Mouse (Mus musculus) E14TG2a.4 (cell line): Measurements from ENCODE around the gene Gpr15.

Source experiments
- CTCF ChIP-seq: conservative IDR thresholded peaks from 2 replicates; pipeline ENCODE4 v1.5.1; 2014; ENCODE audit warnings: low read length
- NANOG ChIP-seq: IDR thresholded peaks from 2 replicates; pipeline ENCODE4 v1.6.1; 2014; ENCODE audit warnings: borderline replicate concordance, low read length, mixed read lengths
- POU5F1 ChIP-seq: IDR thresholded peaks from 2 replicates; pipeline ENCODE4 v1.6.1; 2014; ENCODE audit warnings: low read length, borderline replicate concordance

DNA sequence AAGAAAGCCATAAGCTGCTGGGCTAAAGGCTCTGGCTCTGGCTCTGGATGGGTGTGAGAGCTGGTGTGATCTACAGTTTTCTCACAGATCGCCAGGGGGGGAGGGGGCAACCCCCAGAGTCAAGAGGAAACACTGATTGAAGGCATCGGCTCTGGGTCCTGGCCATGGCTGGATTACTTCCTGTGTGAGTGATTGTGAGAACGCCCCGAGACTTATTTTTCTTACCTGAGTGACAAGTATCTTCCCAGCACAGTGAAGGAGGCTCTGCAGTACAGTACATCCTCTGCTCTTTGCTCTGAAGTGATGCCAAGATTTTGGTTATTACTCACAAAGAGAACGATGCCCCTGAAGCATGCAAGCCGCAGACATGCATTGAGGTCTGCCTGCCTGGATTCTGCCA is 17.1 kb downstream of the Gpr15 start:
- TF ChIP-seq CTCF: no peak
- TF ChIP-seq NANOG: no peak
- no peak for TF ChIP-seq POU5F1
